Mouse (Mus musculus) kidney, embryonic 15.5 days (tissue): Measurements from ENCODE around the gene Dnm3. TPM values are rescaled to one million over a fixed set of nuclear protein-coding genes. Genes with fewer than 3 reads are reported as not detected.
A peak's percentile ranks its signal among the peaks of the same experiment; 100 is the strongest.
"Not testable (repeated sequence)": the region's sequence is repeated elsewhere in the genome, so short reads cannot be mapped to it uniquely, and the experiment has no call there.

ENCODE experiments used
- ATAC-seq: fragments of 200-750 bp; cut with Nextera tagmentation; replicated peaks from 2 replicates; pipeline ENCODE4 v1.8.0; 2017; ENCODE audit warnings: moderate TSS enrichment; ENCODE audit not compliant: low FRiP score
- H3K27ac ChIP-seq: fragments of 300-500 bp; sonication (generic); 2 replicates; pipeline ENCODE4 v1.5.1; 2015; ENCODE audit warnings: mild to moderate bottlenecking, inconsistent platforms
- H3K27me3 ChIP-seq: fragments of 300-500 bp; sonication (generic); 2 replicates; pipeline ENCODE4 v1.6.1; 2015; ENCODE audit warnings: inconsistent platforms
- H3K36me3 ChIP-seq: fragments of 300-500 bp; sonication (generic); 2 replicates; pipeline ENCODE4 v1.6.1; 2015; ENCODE audit warnings: inconsistent platforms
- H3K4me1 ChIP-seq: fragments of 300-500 bp; sonication (generic); 2 replicates; pipeline ENCODE4 v1.6.1; 2015; ENCODE audit warnings: inconsistent platforms
- H3K4me2 ChIP-seq: fragments of 300-500 bp; sonication (generic); 2 replicates; pipeline ENCODE4 v1.6.1; 2015; ENCODE audit warnings: moderate library complexity, mild to moderate bottlenecking, inconsistent platforms
- H3K4me3 ChIP-seq: fragments of 300-500 bp; sonication (generic); replicated peaks from 2 replicates; pipeline ENCODE4 v1.5.1; 2015; ENCODE audit warnings: mild to moderate bottlenecking, inconsistent platforms
- H3K9ac ChIP-seq: fragments of 300-500 bp; sonication (generic); 2 replicates; pipeline ENCODE4 v1.6.1; 2015; ENCODE audit warnings: mild to moderate bottlenecking, inconsistent platforms
- H3K9me3 ChIP-seq: fragments of 300-500 bp; sonication (generic); replicated peaks from 2 replicates; pipeline ENCODE4 v1.6.1; 2016; ENCODE audit warnings: inconsistent platforms
- WGBS: fragments of 180-500 bp; shearing (Covaris S2); methylation state at CpG from one replicate; pipeline ENCODE4 v1.1.7; 2015; ENCODE audit warnings: mixed read lengths; 5-methylcytosine and 5-hydroxymethylcytosine counted together
- polyA plus RNA-seq: library from polyadenylated mRNA; unstranded; fragments of >200 nt; fragmentation: Nextera tagmentation; extraction: Ambion mirVana; gene quantifications from 2 replicates; pipeline ENCODE4 v1.2.1, GENCODE M21; 2015

The Dnm3 gene
- polyA plus RNA-seq, 1 experiment from 2014 or later: 7.6 TPM

GRCm38 (mm10) chr1:162413791-162414190 lies 64.0 kb downstream of the Dnm3 start:
- H3K27me3 ChIP-seq: no peaks in the 10 kb centered on the region
- H3K27ac ChIP-seq: no peak overlapping the region
- WGBS: 16% methylated on average over 1 of the region's 1 CpGs
- H3K36me3 ChIP-seq: no peaks in the 10 kb centered on the region
- H3K4me2 ChIP-seq: no peak overlapping the region
- no peak overlapping the region for H3K4me3 ChIP-seq
- no peak for ATAC-seq
- H3K4me1 ChIP-seq: no peaks in the 10 kb centered on the region
- H3K9ac ChIP-seq: no peak overlapping the region
- H3K9me3 ChIP-seq: no peaks in the 10 kb centered on the region

- H3K9me3 ChIP-seq: no peaks in the 10 kb centered on the region
- no peak for ATAC-seq
- no peak overlapping the region for H3K4me3 ChIP-seq
- H3K27ac ChIP-seq: no peak overlapping the region
- no peaks in the 10 kb centered on the region for H3K27me3 ChIP-seq
- no peaks in the 10 kb centered on the region for H3K36me3 ChIP-seq
- H3K4me2 ChIP-seq: no peak overlapping the region
- WGBS: 75% methylated on average over 7 of the region's 7 CpGs
- H3K9ac ChIP-seq: no peak overlapping the region
- no peaks in the 10 kb centered on the region for H3K4me1 ChIP-seq
Observed at GRCm38 (mm10) chr1:162412787-162413429, 64.9 kb downstream of the Dnm3 start.

- ATAC-seq: no peak
- no peak overlapping the region for H3K4me2 ChIP-seq
- no peak overlapping the region for H3K9ac ChIP-seq
- no peaks in the 10 kb centered on the region for H3K4me1 ChIP-seq
- H3K36me3 ChIP-seq: no peaks in the 10 kb centered on the region
- H3K27ac ChIP-seq: no peak overlapping the region
- WGBS: 79% methylated on average over 14 of the region's 14 CpGs
- no peaks in the 10 kb centered on the region for H3K9me3 ChIP-seq
- no peaks in the 10 kb centered on the region for H3K27me3 ChIP-seq
- no peak overlapping the region for H3K4me3 ChIP-seq
Observed at GRCm38 (mm10) chr1:162410207-162410965, 67.4 kb downstream of the Dnm3 start.

- Histone ChIP-seq H3K4me3 (no peak overlapping the region), H3K9me3 (no peaks in the 10 kb centered on the region), H3K36me3 (no peaks in the 10 kb centered on the region), H3K27ac (no peak overlapping the region), H3K4me1 (no peaks in the 10 kb centered on the region), H3K27me3 (no peaks in the 10 kb centered on the region), H3K9ac (no peak overlapping the region), H3K4me2 (no peak overlapping the region)
- ATAC-seq: no peak
- WGBS: 57% methylated on average over 4 of the region's 4 CpGs
Observed at GRCm38 (mm10) chr1:162394549-162394948, 83.3 kb downstream of the Dnm3 start.

GRCm38 (mm10) chr1:162388442-162389165 lies 89.2 kb downstream of the Dnm3 start:
- Histone ChIP-seq H3K9ac (no peak overlapping the region), H3K27ac (no peak overlapping the region), H3K4me1 (no peaks in the 10 kb centered on the region), H3K27me3 (no peaks in the 10 kb centered on the region), H3K9me3 (no peaks in the 10 kb centered on the region), H3K36me3 (no peaks in the 10 kb centered on the region), H3K4me2 (no peak overlapping the region), H3K4me3 (no peak overlapping the region)
- ATAC-seq: no peak
- WGBS: 69% methylated on average over 5 of the region's 5 CpGs

GRCm38 (mm10) chr1:162373068-162373467 lies 104.8 kb downstream of the Dnm3 start:
- not testable (repeated sequence) for H3K27me3 ChIP-seq, H3K27ac ChIP-seq, H3K9me3 ChIP-seq, H3K4me1 ChIP-seq, H3K9ac ChIP-seq, H3K4me3 ChIP-seq, ATAC-seq, H3K36me3 ChIP-seq, H3K4me2 ChIP-seq
- WGBS: 83% methylated on average over 1 of the region's 1 CpGs

- no peak for ATAC-seq
- Histone ChIP-seq H3K9ac (no peak overlapping the region), H3K4me2 (no peak overlapping the region), H3K36me3 (no peaks in the 10 kb centered on the region), H3K9me3 (no peaks in the 10 kb centered on the region), H3K4me3 (no peak overlapping the region), H3K27me3 (no peaks in the 10 kb centered on the region), H3K4me1 (no peaks in the 10 kb centered on the region), H3K27ac (no peak overlapping the region)
- WGBS: 67% methylated on average over 4 of the region's 4 CpGs
Observed at GRCm38 (mm10) chr1:162369726-162370125, 108.1 kb downstream of the Dnm3 start.

- Histone ChIP-seq H3K27me3 (no peaks in the 10 kb centered on the region), H3K27ac (no peak overlapping the region), H3K9ac (no peak overlapping the region), H3K36me3 (no peaks in the 10 kb centered on the region), H3K4me2 (no peak overlapping the region), H3K4me1 (peaks cover 26% of the 10 kb centered on the region), H3K9me3 (no peaks in the 10 kb centered on the region), H3K4me3 (no peak overlapping the region)
- ATAC-seq: no peak
- 51% methylated on average over 5 of the region's 5 CpGs for WGBS
Observed at GRCm38 (mm10) chr1:162361978-162362377, 115.9 kb downstream of the Dnm3 start.

GRCm38 (mm10) chr1:162359270-162359669 lies 118.6 kb downstream of the Dnm3 start:
- Histone ChIP-seq H3K36me3 (no peaks in the 10 kb centered on the region), H3K9ac (no peak overlapping the region), H3K4me3 (no peak overlapping the region), H3K4me2 (no peak overlapping the region), H3K4me1 (peaks cover 26% of the 10 kb centered on the region), H3K9me3 (no peaks in the 10 kb centered on the region), H3K27me3 (no peaks in the 10 kb centered on the region), H3K27ac (peak overlapping the region; percentile 72)
- ATAC-seq: peak; percentile 82
- WGBS: 52% methylated on average over 8 of the region's 8 CpGs

GRCm38 (mm10) chr1:162358036-162358435 lies 119.8 kb downstream of the Dnm3 start:
- Histone ChIP-seq H3K4me2 (no peak overlapping the region), H3K27me3 (no peaks in the 10 kb centered on the region), H3K4me1 (peaks cover 26% of the 10 kb centered on the region), H3K36me3 (no peaks in the 10 kb centered on the region), H3K27ac (no peak overlapping the region), H3K9me3 (no peaks in the 10 kb centered on the region), H3K4me3 (no peak overlapping the region), H3K9ac (no peak overlapping the region)
- ATAC-seq: no peak
- 34% methylated on average over 8 of the region's 8 CpGs for WGBS

- 77% methylated on average over 5 of the region's 5 CpGs for WGBS
- H3K9me3 ChIP-seq: no peaks in the 10 kb centered on the region
- H3K36me3 ChIP-seq: no peaks in the 10 kb centered on the region
- H3K9ac ChIP-seq: no peak overlapping the region
- H3K27me3 ChIP-seq: no peaks in the 10 kb centered on the region
- no peak overlapping the region for H3K4me2 ChIP-seq
- no peak overlapping the region for H3K27ac ChIP-seq
- H3K4me1 ChIP-seq: peaks cover 17% of the 10 kb centered on the region
- ATAC-seq: no peak
- H3K4me3 ChIP-seq: no peak overlapping the region
Observed at GRCm38 (mm10) chr1:162356481-162356880, 121.4 kb downstream of the Dnm3 start.

GRCm38 (mm10) chr1:162354780-162355179 lies 123.1 kb downstream of the Dnm3 start:
- ATAC-seq: no peak
- H3K9me3 ChIP-seq: no peaks in the 10 kb centered on the region
- H3K36me3 ChIP-seq: no peaks in the 10 kb centered on the region
- no peak overlapping the region for H3K4me3 ChIP-seq
- WGBS: 85% methylated on average over 4 of the region's 4 CpGs
- H3K27me3 ChIP-seq: no peaks in the 10 kb centered on the region
- no peak overlapping the region for H3K4me2 ChIP-seq
- no peak overlapping the region for H3K9ac ChIP-seq
- H3K4me1 ChIP-seq: peaks cover 10% of the 10 kb centered on the region
- no peak overlapping the region for H3K27ac ChIP-seq
